Mouse (Mus musculus) heart, embryonic 12.5 days (tissue): Measurements from ENCODE around the gene Kcna3. TPM values are rescaled to one million over a fixed set of nuclear protein-coding genes. Genes with fewer than 3 reads are reported as not detected.
A peak's percentile ranks its signal among the peaks of the same experiment; 100 is the strongest.

Source experiments
- ATAC-seq: fragments of 200-750 bp; cut with Nextera tagmentation; 2 replicates; pipeline ENCODE4 v1.8.0; 2017; ENCODE audit warnings: moderate TSS enrichment, moderate library complexity; ENCODE audit not compliant: insufficient number of reproducible peaks, low FRiP score
- H3K27ac ChIP-seq: fragments of 300-500 bp; sonication (generic); 2 replicates; pipeline ENCODE4 v1.5.1; 2016; ENCODE audit warnings: mild to moderate bottlenecking, moderate library complexity; ENCODE audit not compliant: poor library complexity, severe bottlenecking
- H3K27me3 ChIP-seq: fragments of 300-500 bp; sonication (generic); replicated peaks from 2 replicates; pipeline ENCODE4 v1.6.1; 2016; ENCODE audit warnings: mild to moderate bottlenecking, moderate library complexity
- H3K36me3 ChIP-seq: fragments of 300-500 bp; sonication (generic); 2 replicates; pipeline ENCODE4 v1.6.1; 2016; ENCODE audit warnings: mild to moderate bottlenecking, moderate library complexity
- H3K4me1 ChIP-seq: fragments of 300-500 bp; sonication (generic); replicated peaks from 2 replicates; pipeline ENCODE4 v1.6.1; 2016; ENCODE audit warnings: mild to moderate bottlenecking
- H3K4me2 ChIP-seq: fragments of 300-500 bp; sonication (generic); 2 replicates; pipeline ENCODE4 v1.6.1; 2016; ENCODE audit warnings: mild to moderate bottlenecking, moderate library complexity
- H3K4me3 ChIP-seq: fragments of 300-500 bp; sonication (generic); 2 replicates; pipeline ENCODE4 v1.5.1; 2016; ENCODE audit warnings: mild to moderate bottlenecking
- H3K9ac ChIP-seq: fragments of 300-500 bp; sonication (generic); 2 replicates; pipeline ENCODE4 v1.6.1; 2016; ENCODE audit warnings: mild to moderate bottlenecking, moderate library complexity
- H3K9me3 ChIP-seq: fragments of 300-500 bp; sonication (generic); replicated peaks from 2 replicates; pipeline ENCODE4 v1.6.1; 2016; ENCODE audit warnings: mild to moderate bottlenecking, moderate library complexity
- WGBS: fragments of 180-500 bp; shearing (Covaris S2); methylation state at CpG from one replicate; pipeline ENCODE4 v1.1.7; 2016; 5-methylcytosine and 5-hydroxymethylcytosine counted together
- polyA plus RNA-seq: library from polyadenylated mRNA; unstranded; fragments of >200 nt; fragmentation: Nextera tagmentation; extraction: Ambion mirVana; gene quantifications from 2 replicates; pipeline ENCODE4 v1.2.1, GENCODE M21; 2016

The Kcna3 gene
- 1.9 and 2.1 TPM in 2 replicates for polyA plus RNA-seq

DNA sequence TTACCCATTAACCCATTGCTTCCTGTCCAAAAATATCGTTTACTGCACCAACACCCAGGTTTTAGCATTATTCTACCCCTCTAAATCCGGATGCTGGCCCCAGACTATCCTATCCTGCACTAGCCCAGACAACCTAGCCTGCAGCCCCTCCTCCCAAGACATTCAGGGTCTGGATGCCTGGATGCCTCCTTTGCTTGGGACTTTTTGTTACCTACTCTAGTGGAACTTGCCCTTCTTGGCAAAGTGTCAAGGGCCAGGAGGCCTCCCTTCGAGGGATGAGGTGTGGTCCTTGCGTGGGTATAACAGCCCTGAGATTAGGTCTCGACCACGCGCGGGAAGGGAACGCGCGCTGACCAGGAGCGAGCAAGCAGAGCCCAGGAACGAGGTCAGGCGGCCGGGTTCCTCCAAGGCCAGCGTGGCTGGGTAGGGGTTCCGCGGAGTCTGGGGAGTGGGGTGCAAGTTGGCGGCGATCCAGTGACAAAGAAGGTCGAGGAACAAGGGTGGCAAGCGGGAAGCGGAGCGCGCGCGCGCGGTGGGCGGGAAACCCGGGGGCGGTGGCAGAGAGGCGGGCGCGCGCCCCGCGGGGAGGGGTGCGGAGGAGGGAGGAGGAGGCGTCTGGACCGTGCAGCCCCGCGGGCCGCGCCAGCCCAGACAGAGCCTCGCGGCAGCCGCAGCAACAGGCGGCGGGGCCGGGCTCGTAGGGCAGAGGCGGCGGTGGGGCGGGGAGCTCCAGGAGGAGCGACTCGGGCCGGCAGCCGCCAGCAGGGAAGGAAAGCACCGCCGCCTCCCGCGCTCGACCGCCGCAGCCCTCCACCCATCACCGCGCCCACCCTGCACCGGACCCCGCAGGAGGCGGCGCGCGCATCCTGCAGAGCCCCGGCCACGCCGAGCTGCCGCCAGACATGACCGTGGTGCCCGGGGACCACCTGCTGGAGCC lies at the start of gene Kcna3:
Gene Kcna3 (plus strand): TSS at position 649 of the 937 bp plus-strand sequence.
- 1% methylated on average over 52 of the region's 80 CpGs for WGBS
- peak within 1 kb of the TSS; percentile 71 for H3K9ac ChIP-seq
- no peaks in the 10 kb centered on the region for H3K36me3 ChIP-seq
- peak within 1 kb of the TSS; percentile 68 for H3K4me3 ChIP-seq
- H3K27me3 ChIP-seq, result peaks cover 22% of the 10 kb centered on the region
- H3K4me2 ChIP-seq, result peak within 1 kb of the TSS; percentile 95
- H3K4me1 ChIP-seq, result peaks cover 7% of the 10 kb centered on the region; the same call in 1 of the 2 replicates
- ATAC-seq, result peak; percentile 91
- no peak within 1 kb of the TSS for H3K27ac ChIP-seq
- H3K9me3 ChIP-seq, result no peaks in the 10 kb centered on the region

DNA sequence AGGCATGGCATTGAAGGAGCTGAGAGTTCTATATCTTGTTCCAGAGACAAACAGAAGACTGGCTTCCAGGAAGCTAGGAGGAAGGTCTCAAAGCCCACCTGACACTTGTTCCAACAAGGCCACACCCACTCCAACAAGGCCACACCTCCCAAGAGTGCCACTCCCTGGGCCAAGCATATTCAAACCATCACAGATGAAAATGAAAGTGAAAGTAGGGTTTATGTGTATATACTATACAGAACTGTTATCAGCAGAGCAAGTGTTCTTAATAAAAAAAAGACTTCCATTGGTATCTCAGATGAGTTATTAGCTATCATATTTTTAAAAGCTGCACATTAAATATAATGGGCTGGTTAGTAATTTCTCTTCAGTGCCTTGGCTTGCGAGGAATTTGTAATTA lies 44.6 kb upstream of the Kcna3 start:
- Histone ChIP-seq H3K27ac (no peak overlapping the region), H3K9ac (no peak overlapping the region), H3K36me3 (no peaks in the 10 kb centered on the region), H3K4me2 (no peak overlapping the region), H3K4me1 (no peaks in the 10 kb centered on the region), H3K4me3 (no peak overlapping the region), H3K27me3 (no peaks in the 10 kb centered on the region), H3K9me3 (no peaks in the 10 kb centered on the region)
- ATAC-seq, result no peak
- WGBS, result 81% methylated on average over 1 of the region's 1 CpGs

DNA sequence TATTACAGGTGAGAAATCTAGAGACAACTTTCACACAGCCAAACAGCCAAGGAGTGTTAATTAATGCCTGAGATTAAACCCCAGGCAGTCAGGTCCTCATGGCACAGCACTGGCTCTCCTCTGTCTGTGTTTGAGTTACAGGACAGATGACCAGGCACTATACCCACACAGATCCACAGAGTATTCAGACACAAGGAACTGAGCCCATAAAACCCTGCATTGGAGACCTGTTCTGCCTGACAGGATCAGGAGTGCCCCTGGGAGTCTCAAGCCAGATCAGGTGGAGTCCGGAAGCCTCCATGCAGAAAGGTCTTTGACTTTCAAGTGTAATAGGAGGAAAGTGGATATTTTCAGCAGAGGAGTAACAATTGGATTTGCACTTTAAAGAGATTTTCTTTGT lies 40.6 kb upstream of the Kcna3 start:
- Histone ChIP-seq H3K36me3 (no peaks in the 10 kb centered on the region), H3K9me3 (no peaks in the 10 kb centered on the region), H3K4me1 (no peaks in the 10 kb centered on the region), H3K9ac (no peak overlapping the region), H3K27ac (no peak overlapping the region), H3K4me2 (no peak overlapping the region), H3K4me3 (no peak overlapping the region), H3K27me3 (no peaks in the 10 kb centered on the region)
- no peak for ATAC-seq
- WGBS, result 73% methylated on average over 1 of the region's 1 CpGs

DNA sequence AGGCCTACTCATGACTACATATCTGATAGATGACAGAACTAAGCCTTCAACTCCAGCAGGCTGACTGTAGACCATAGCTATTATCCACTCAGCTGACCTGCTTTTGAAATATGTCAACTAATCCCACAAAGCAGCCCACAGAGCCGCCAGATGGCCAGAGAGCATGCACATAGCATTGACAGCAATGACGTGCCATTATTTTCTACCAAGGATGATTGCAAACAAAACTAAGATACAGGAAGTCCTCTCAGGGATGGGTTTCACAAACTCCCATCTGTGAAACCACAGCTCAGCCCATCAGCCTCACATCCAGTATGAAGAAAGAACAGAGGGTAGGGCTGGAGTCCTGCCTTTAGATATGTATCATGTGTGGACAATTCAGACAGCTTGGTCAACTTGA lies 39.8 kb upstream of the Kcna3 start:
- Histone ChIP-seq H3K36me3 (no peaks in the 10 kb centered on the region), H3K4me2 (no peak overlapping the region), H3K9me3 (no peaks in the 10 kb centered on the region), H3K4me3 (no peak overlapping the region), H3K27ac (no peak overlapping the region), H3K4me1 (no peaks in the 10 kb centered on the region), H3K27me3 (no peaks in the 10 kb centered on the region), H3K9ac (no peak overlapping the region)
- 57% methylated on average over 2 of the region's 2 CpGs for WGBS
- no peak for ATAC-seq

DNA sequence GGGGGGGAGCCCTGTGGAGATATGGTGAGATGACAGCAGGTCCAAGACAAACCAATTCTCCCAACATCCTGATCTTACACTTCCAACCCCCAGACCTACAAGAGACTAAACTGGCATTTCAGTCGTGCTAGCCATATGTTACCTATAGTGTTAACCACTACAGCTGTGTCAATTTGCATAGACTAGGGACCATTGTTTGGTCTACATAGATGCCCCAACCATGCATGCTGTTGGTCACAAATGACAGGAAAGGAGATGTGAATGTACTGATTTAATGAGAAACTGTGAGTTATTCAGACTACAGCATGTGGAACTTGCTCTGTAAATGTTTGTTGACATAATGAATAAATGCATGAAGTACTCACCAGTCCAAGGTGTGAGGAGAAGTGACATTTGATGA lies 37.6 kb upstream of the Kcna3 start:
- Histone ChIP-seq H3K4me1 (no peaks in the 10 kb centered on the region), H3K9ac (no peak overlapping the region), H3K4me3 (no peak overlapping the region), H3K36me3 (no peaks in the 10 kb centered on the region), H3K9me3 (no peaks in the 10 kb centered on the region), H3K27me3 (no peaks in the 10 kb centered on the region), H3K27ac (no peak overlapping the region), H3K4me2 (no peak overlapping the region)
- no peak for ATAC-seq
- 69% methylated on average over 1 of the region's 1 CpGs for WGBS

DNA sequence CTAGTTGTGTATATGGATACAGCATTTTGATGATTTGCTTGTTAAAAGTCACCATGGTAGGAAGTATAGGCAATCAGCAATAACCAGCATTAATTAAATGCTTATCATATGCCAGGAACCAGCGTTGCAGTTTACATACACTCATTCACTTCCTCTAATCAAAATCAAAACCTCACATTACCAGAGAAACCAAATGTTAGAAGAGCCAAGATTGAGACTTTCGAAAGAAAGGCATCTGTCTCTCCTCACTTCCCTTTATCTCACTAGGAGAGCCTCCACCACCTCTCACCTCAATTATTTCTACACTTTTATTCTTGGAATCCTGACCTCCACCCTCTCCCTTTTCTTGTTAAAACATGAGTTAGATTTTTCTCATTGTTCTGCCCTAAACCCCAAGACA lies 35.8 kb upstream of the Kcna3 start:
- Histone ChIP-seq H3K9ac (no peak overlapping the region), H3K4me1 (no peaks in the 10 kb centered on the region), H3K27me3 (no peaks in the 10 kb centered on the region), H3K9me3 (no peaks in the 10 kb centered on the region), H3K36me3 (no peaks in the 10 kb centered on the region), H3K27ac (no peak overlapping the region), H3K4me2 (no peak overlapping the region), H3K4me3 (no peak overlapping the region)
- WGBS, result 48% methylated on average over 2 of the region's 2 CpGs
- ATAC-seq, result no peak

DNA sequence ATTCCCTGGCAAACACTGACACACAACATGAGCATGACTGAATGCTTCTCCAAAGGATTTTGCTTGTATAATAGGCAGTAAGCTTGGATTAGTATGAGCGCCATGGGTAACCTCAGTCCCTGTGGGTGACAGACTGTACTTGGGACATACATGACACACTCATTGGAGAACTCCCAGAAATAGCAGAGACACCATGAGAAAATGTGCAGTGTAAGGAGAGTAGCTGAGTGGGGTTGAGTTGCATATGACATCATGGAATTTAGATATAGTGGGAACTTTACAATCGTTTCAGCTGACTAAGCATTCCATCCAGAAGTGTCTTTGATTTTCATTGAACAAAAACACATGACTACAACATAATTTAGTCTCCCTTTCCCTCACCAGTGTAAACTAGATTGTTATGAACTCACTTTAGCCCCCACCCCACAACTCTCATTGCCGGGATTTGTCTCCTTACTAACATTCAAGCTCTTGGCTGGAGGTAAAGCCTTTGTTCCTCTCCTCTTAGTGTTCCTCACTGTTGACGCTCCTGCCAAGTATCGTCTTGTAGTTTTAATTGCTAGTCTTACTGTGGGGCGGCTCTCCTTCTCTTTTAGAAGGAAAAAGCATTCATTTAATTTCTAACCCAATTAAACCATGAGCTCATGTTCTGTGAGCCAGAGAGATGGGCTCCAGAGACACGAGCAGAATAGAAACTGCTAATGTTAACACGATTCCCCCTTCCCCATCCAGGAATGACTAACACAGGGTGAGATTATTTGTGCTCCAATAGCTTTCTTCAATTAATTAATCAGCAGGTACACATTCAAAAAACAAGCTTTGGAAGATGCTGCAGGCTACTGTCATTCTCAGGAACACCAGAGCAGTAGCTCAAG lies 33.5 kb upstream of the Kcna3 start:
- Histone ChIP-seq H3K4me3 (no peak overlapping the region), H3K4me1 (no peaks in the 10 kb centered on the region), H3K9ac (no peak overlapping the region), H3K27ac (no peak overlapping the region), H3K9me3 (no peaks in the 10 kb centered on the region), H3K27me3 (no peaks in the 10 kb centered on the region), H3K36me3 (no peaks in the 10 kb centered on the region), H3K4me2 (no peak overlapping the region)
- WGBS, result 80% methylated on average over 8 of the region's 8 CpGs
- no peak for ATAC-seq

DNA sequence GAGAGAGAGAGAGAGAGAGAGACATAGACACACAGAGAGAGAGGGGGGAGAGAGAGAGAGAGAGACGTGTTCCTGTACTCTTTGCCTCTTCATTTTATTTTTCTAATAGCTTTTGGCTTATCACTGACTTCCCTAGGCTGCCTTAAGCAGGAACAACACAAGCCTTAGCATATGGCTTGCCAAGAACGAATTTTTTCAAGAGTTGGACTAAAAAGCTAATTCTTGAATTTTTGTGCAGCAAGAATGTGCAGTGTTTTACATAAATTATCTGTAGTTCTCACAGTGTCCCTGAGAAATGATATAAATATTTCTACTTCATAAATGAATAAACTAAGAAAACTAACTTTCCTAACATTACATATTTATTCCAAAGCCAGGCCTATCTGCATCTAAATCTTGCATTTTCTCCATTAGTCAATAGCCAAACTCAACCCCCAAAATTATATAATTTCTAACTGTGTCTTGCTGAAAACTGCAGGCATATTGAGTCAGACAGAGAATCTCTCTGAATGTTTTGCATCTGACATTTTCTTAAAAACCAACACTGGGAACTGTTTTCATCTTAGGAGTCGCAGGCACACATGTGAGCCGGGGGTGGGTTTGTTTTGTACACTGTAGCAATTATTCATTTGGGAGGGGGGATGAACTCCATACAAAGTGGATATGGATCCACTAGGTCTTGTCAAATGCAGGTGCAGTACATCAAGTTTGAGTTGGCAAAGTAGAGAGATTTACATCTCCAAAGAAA lies 26.5 kb upstream of the Kcna3 start:
- WGBS, result 62% methylated on average over 4 of the region's 4 CpGs
- no peaks in the 10 kb centered on the region for H3K9me3 ChIP-seq
- H3K4me3 ChIP-seq, result no peak overlapping the region
- H3K4me2 ChIP-seq, result no peak overlapping the region
- no peaks in the 10 kb centered on the region for H3K27me3 ChIP-seq
- no peak overlapping the region for H3K27ac ChIP-seq
- no peaks in the 10 kb centered on the region for H3K36me3 ChIP-seq
- no peak overlapping the region for H3K9ac ChIP-seq
- ATAC-seq, result no peak
- H3K4me1 ChIP-seq, result no peaks in the 10 kb centered on the region

DNA sequence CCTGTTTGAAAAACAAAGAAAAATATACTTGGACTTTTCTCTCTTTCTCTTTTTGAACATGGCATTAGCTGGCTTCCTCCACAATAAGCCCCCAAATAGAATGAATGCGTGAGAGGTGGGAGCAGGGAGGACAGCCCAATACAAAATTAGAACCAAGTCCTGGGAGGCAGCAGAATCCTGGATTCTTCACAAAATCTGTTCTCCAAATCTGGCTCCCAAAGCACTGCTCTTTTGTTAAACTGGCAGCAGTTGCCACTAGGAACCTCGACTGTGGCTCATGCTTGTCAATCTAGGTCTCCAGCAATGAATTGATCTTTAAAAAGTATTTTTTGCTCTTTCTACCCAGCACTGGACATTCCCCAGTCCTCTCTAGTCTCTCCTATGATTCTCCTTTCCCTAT lies 17.7 kb upstream of the Kcna3 start:
- Histone ChIP-seq H3K4me3 (no peak overlapping the region), H3K4me2 (no peak overlapping the region), H3K9ac (no peak overlapping the region), H3K27me3 (no peaks in the 10 kb centered on the region), H3K27ac (no peak overlapping the region), H3K9me3 (no peaks in the 10 kb centered on the region), H3K4me1 (no peaks in the 10 kb centered on the region), H3K36me3 (no peaks in the 10 kb centered on the region)
- WGBS, result 56% methylated on average over 2 of the region's 2 CpGs
- no peak for ATAC-seq

DNA sequence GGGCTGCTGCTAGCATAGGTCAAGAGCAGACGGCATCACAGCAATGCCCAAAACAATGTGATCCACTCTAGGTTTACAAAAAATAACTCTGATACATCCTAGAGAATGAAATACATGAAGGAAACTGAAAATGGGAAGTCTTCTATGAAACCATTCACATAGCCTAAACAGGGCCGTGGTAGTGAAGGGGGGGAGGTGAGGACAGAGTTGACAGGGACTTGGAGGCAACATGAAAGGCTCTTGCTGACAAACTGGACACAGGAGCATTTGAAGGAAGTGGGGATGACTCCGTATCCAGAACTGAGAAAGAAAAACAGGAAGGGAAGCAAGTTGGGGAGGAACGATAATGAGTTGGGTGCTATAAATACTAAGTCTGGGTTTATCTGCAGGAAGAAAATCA lies 4.4 kb upstream of the Kcna3 start:
- H3K9me3 ChIP-seq, result no peaks in the 10 kb centered on the region
- no peaks in the 10 kb centered on the region for H3K36me3 ChIP-seq
- no peaks in the 10 kb centered on the region; the same call in 1 of the 2 replicates for H3K27me3 ChIP-seq
- no peak overlapping the region for H3K27ac ChIP-seq
- ATAC-seq, result 0 out of 2 replicates have a peak, but pooled peaks have one; percentile 36
- WGBS, result 49% methylated on average over 4 of the region's 4 CpGs
- 0 out of 2 replicates have a peak, but pooled peaks cover under 1% of the 10 kb centered on the region for H3K4me1 ChIP-seq
- no peak overlapping the region for H3K4me2 ChIP-seq
- no peak overlapping the region for H3K4me3 ChIP-seq
- H3K9ac ChIP-seq, result no peak overlapping the region
